Mouse (Mus musculus): ENCODE results near the gene Dclk2. TPM values are rescaled to one million over a fixed set of nuclear protein-coding genes. Genes with fewer than 3 reads are reported as not detected.
A peak's percentile ranks its signal among the peaks of the same experiment; 100 is the strongest.

Dclk2 gene
- total RNA-seq, 2 experiments from 2014 or later = 0.62 to 1.4 TPM

GRCm38 (mm10) chr3:86897066-86897465 lies 23.6 kb downstream of the Dclk2 start:
- no peak for ATAC-seq (replicated peaks; ENCODE audit: poor library complexity)

- ATAC-seq (replicated peaks; ENCODE audit: poor library complexity) = peak; percentile 99
Observed at GRCm38 (mm10) chr3:86894491-86894890, 26.2 kb downstream of the Dclk2 start.

- no peak for ATAC-seq (replicated peaks; ENCODE audit: poor library complexity)
Observed at GRCm38 (mm10) chr3:86887512-86887911, 33.1 kb downstream of the Dclk2 start.

- no peak for ATAC-seq (replicated peaks; ENCODE audit: poor library complexity)
Observed at GRCm38 (mm10) chr3:86885180-86885579, 35.5 kb downstream of the Dclk2 start.

GRCm38 (mm10) chr3:86884481-86884880 lies 36.2 kb downstream of the Dclk2 start:
- no peak for ATAC-seq (replicated peaks; ENCODE audit: poor library complexity)

- ATAC-seq (replicated peaks; ENCODE audit: poor library complexity) = peak; percentile 69
Observed at GRCm38 (mm10) chr3:86883985-86884384, 36.7 kb downstream of the Dclk2 start.

- no peak for ATAC-seq (replicated peaks; ENCODE audit: poor library complexity)
Observed at GRCm38 (mm10) chr3:86875912-86876311, 44.7 kb downstream of the Dclk2 start.

- ATAC-seq (replicated peaks; ENCODE audit: poor library complexity) = no peak
Observed at GRCm38 (mm10) chr3:86873092-86873600, 47.5 kb downstream of the Dclk2 start.

GRCm38 (mm10) chr3:86870952-86871351 lies 49.7 kb downstream of the Dclk2 start:
- no peak for ATAC-seq (replicated peaks; ENCODE audit: poor library complexity)

- ATAC-seq (replicated peaks; ENCODE audit: poor library complexity) = no peak
Observed at GRCm38 (mm10) chr3:86870411-86870810, 50.2 kb downstream of the Dclk2 start.

- ATAC-seq (replicated peaks; ENCODE audit: poor library complexity) = no peak
Observed at GRCm38 (mm10) chr3:86868721-86869120, 51.9 kb downstream of the Dclk2 start.

GRCm38 (mm10) chr3:86863327-86864008 lies 57.2 kb downstream of the Dclk2 start:
- no peak for ATAC-seq (replicated peaks; ENCODE audit: poor library complexity)

GRCm38 (mm10) chr3:86862939-86863311 lies 57.7 kb downstream of the Dclk2 start:
- no peak for ATAC-seq (replicated peaks; ENCODE audit: poor library complexity)

GRCm38 (mm10) chr3:86862245-86862938 lies 58.3 kb downstream of the Dclk2 start:
- no peak for ATAC-seq (replicated peaks; ENCODE audit: poor library complexity)

- ATAC-seq (replicated peaks; ENCODE audit: poor library complexity) = no peak
Observed at GRCm38 (mm10) chr3:86859791-86860190, 60.9 kb downstream of the Dclk2 start.

- no peak for ATAC-seq (replicated peaks; ENCODE audit: poor library complexity)
Observed at GRCm38 (mm10) chr3:86858699-86859098, 62.0 kb downstream of the Dclk2 start.

- ATAC-seq (replicated peaks; ENCODE audit: poor library complexity) = no peak
Observed at GRCm38 (mm10) chr3:86857833-86858398, 62.7 kb downstream of the Dclk2 start.

GRCm38 (mm10) chr3:86852867-86853266 lies 67.8 kb downstream of the Dclk2 start:
- ATAC-seq (replicated peaks; ENCODE audit: poor library complexity) = no peak

- ATAC-seq (replicated peaks; ENCODE audit: poor library complexity) = no peak
Observed at GRCm38 (mm10) chr3:86851131-86851530, 69.5 kb downstream of the Dclk2 start.

GRCm38 (mm10) chr3:86850394-86851030 lies 70.1 kb downstream of the Dclk2 start:
- no peak for ATAC-seq (replicated peaks; ENCODE audit: poor library complexity)

- no peak for ATAC-seq (replicated peaks; ENCODE audit: poor library complexity)
Observed at GRCm38 (mm10) chr3:86849337-86849736, 71.3 kb downstream of the Dclk2 start.

GRCm38 (mm10) chr3:86847536-86847935 lies 73.1 kb downstream of the Dclk2 start:
- no peak for ATAC-seq (replicated peaks; ENCODE audit: poor library complexity)
